In genomic region chr17:80982412-80982787, GRCm38 (mm10) we compare ENCODE assay signal across 8 mouse cellular contexts. TPM values are rescaled to one million over a fixed set of nuclear protein-coding genes. Genes with fewer than 3 reads are reported as not detected.
A peak's percentile ranks its signal among the peaks of the same experiment; 100 is the strongest.
DNase-seq lines count a peak whose midpoint lies in the region; ATAC-seq and TF ChIP-seq lines count a peak whose summit lies in the region.

No protein-coding gene starts in this region.

- peak; percentile 91 for ATAC-seq in forebrain, embryonic 16.5 days

- intact Hi-C loops in heart, postnatal 36 days (cut with DNase I) = loop anchor here (1.0 to 5.0 kb wide), 4 partner anchors 107 to 361 kb away; no protein-coding TSS in a partner anchor

- no peaks in the 10 kb centered on the region for H3K36me3 ChIP-seq in forebrain, embryonic 16.5 days (ENCODE audit: control insufficient read depth, insufficient read depth)

- DNase-seq in NIH3T3 (ENCODE audit: low read depth) = peak; percentile 83
- DNase-seq in cerebellum, adult 11 months = peak; percentile 93
- peak; percentile 72 to 77 for DNase-seq in heart, postnatal 36 days
- peak; percentile 96 for DNase-seq in layer of hippocampus, adult 11-12 months (ENCODE audit: low spot score)
- peak; percentile 56 to 73 for DNase-seq in lung, adult 18-20 months
- peak; percentile 72 for DNase-seq in urinary bladder, postnatal 14 days (ENCODE audit: low spot score)

- peak overlapping the region; percentile 21 for H3K4me2 ChIP-seq in forebrain, embryonic 16.5 days (ENCODE audit: low read length)

- no peaks in the 10 kb centered on the region for H3K9me3 ChIP-seq in forebrain, embryonic 16.5 days (ENCODE audit: control insufficient read depth, low read length)

- no peak for TF ChIP-seq POLR2A in olfactory bulb, adult 2 months (IDR thresholded peaks at IDR 0.05; ENCODE audit: insufficient read depth, low read depth, low read length)

- peaks cover 21% of the 10 kb centered on the region for H3K4me1 ChIP-seq in forebrain, embryonic 16.5 days (replicated peaks; ENCODE audit: control insufficient read depth, insufficient read depth, low read length)
- H3K4me1 ChIP-seq in olfactory bulb, adult 2 months (ENCODE audit: control insufficient read depth, insufficient read depth, low read length) = 0 out of 2 replicates have a peak, but pooled peaks cover 5% of the 10 kb centered on the region

- H3K4me3 ChIP-seq in forebrain, embryonic 16.5 days (replicated peaks; ENCODE audit: low read length) = no peak overlapping the region
- no peak overlapping the region for H3K4me3 ChIP-seq in olfactory bulb, adult 2 months (ENCODE audit: insufficient read depth, low read depth, low read length)

- H3K27ac ChIP-seq in forebrain, embryonic 16.5 days (ENCODE audit: low read length) = peak overlapping the region; percentile 93
- H3K27ac ChIP-seq in olfactory bulb, adult 2 months (ENCODE audit: insufficient read depth, low read depth, low read length) = no peak overlapping the region

- no peaks in the 10 kb centered on the region for H3K27me3 ChIP-seq in forebrain, embryonic 16.5 days (replicated peaks; ENCODE audit: control insufficient read depth, insufficient read depth, low read length)

- 0 out of 2 replicates have a peak, but pooled peaks have one; percentile 16 for TF ChIP-seq CTCF in olfactory bulb, adult 2 months (IDR thresholded peaks at IDR 0.05; ENCODE audit: insufficient read depth, low read depth, low read length)

- WGBS in forebrain, embryonic 16.5 days = 1% methylated on average over 8 of the region's 8 CpGs
- WGBS in olfactory bulb, adult 2 months = 3% methylated on average over 8 of the region's 8 CpGs

- H3K9ac ChIP-seq in forebrain, embryonic 16.5 days (replicated peaks; ENCODE audit: low read depth, low read length) = no peak overlapping the region

RNA-seq across cellular contexts. Expression of gene Tmem178, which starts 38.0 kb away (rescaled TPM):
- polyA plus RNA-seq in forebrain, embryonic 16.5 days (2015; fragmentation: Nextera tagmentation; extraction: Ambion mirVana) = 36.3 and 41.4 TPM in 2 replicates
- total RNA-seq in heart, postnatal 36 days (2021) = under 1 TPM; 0.19 to 0.58 TPM
- polyA plus RNA-seq in olfactory bulb, adult 2 months (2012; ENCODE audit: insufficient read depth, insufficient read length, low replicate concordance, missing spikeins) = not detected in 2 replicates

Comparison
In these comparisons a context has a peak if more than half of its experiments do, and no peak if none do; other contexts are left out.
1. RNA of gene Tmem178, which starts 38.0 kb away (polyA plus RNA-seq): 36.3 to 41.4 TPM in forebrain, embryonic 16.5 days; not detected in olfactory bulb, adult 2 months; every median in the first group is over 10 times any median in the second.
2. Peak in every context shown above with its lines, with median percentiles within 50 percentile points of each other: DNase-seq.